Mouse (Mus musculus) heart, embryonic 14.5 days (tissue): Measurements from ENCODE around the gene Pdss2. TPM values are rescaled to one million over a fixed set of nuclear protein-coding genes. Genes with fewer than 3 reads are reported as not detected.
"Not testable (repeated sequence)": the region's sequence is repeated elsewhere in the genome, so short reads cannot be mapped to it uniquely, and the experiment has no call there.

Experiments used
- ATAC-seq: fragments of 200-750 bp; cut with Nextera tagmentation; 2 replicates; pipeline ENCODE4 v1.8.0; 2017; ENCODE audit warnings: low read depth, moderate TSS enrichment; ENCODE audit not compliant: insufficient number of reproducible peaks, insufficient read depth, low FRiP score
- H3K27ac ChIP-seq, 2 experiments: fragments of 200-500 bp in 1 of 2; fragments of 300-500 bp in 1 of 2; sonication (generic) in 1 of 2; replicated peaks in 1 of 2; 2 replicates each; pipeline ENCODE4 v1.5.1; 2012 to 2014; ENCODE audit warnings: low read depth in 2 of 2, low read length in 2 of 2, control low read depth in 1 of 2, mild to moderate bottlenecking in 1 of 2, mixed read lengths in 1 of 2; ENCODE audit not compliant: control insufficient read depth in 1 of 2, insufficient read depth in 1 of 2
- H3K27me3 ChIP-seq: fragments of 300-500 bp; sonication (generic); 2 replicates; pipeline ENCODE4 v1.6.1; 2014; ENCODE audit warnings: mild to moderate bottlenecking, low read length, control low read depth; ENCODE audit not compliant: control insufficient read depth, insufficient read depth
- H3K36me3 ChIP-seq: fragments of 300-500 bp; sonication (generic); 2 replicates; pipeline ENCODE4 v1.6.1; 2014; ENCODE audit warnings: mild to moderate bottlenecking, control low read depth, low read length, mixed read lengths; ENCODE audit not compliant: control insufficient read depth, insufficient read depth
- H3K4me1 ChIP-seq, 2 experiments: fragments of 200-500 bp in 1 of 2; fragments of 300-500 bp in 1 of 2; sonication (generic) in 1 of 2; 2 replicates each; pipeline ENCODE4 v1.6.1; 2012 to 2014; ENCODE audit warnings: low read length in 2 of 2, control low read depth in 1 of 2, mixed read lengths in 1 of 2; ENCODE audit not compliant: control insufficient read depth in 2 of 2, insufficient read depth in 2 of 2
- H3K4me2 ChIP-seq: fragments of 300-500 bp; sonication (generic); 2 replicates; pipeline ENCODE4 v1.6.1; 2014; ENCODE audit warnings: mild to moderate bottlenecking, low read length
- H3K4me3 ChIP-seq, 2 experiments: fragments of 200-500 bp in 1 of 2; fragments of 300-500 bp in 1 of 2; sonication (generic) in 1 of 2; 2 replicates each; pipeline ENCODE4 v1.5.1; 2012 to 2014; ENCODE audit warnings: low read length in 2 of 2, mild to moderate bottlenecking in 2 of 2, control low read depth in 1 of 2, low read depth in 1 of 2, moderate library complexity in 1 of 2; ENCODE audit not compliant: control insufficient read depth in 1 of 2, insufficient read depth in 1 of 2
- H3K9ac ChIP-seq: fragments of 300-500 bp; sonication (generic); 2 replicates; pipeline ENCODE4 v1.6.1; 2014; ENCODE audit warnings: mild to moderate bottlenecking, low read length
- H3K9me3 ChIP-seq: fragments of 300-500 bp; sonication (generic); 2 replicates; pipeline ENCODE4 v1.6.1; 2016; ENCODE audit warnings: low read length, control low read depth; ENCODE audit not compliant: control insufficient read depth
- WGBS: fragments of 180-500 bp; shearing (Covaris S2); extraction: QIAGEN DNeasy Blood & Tissue Kit; methylation state at CpG from one replicate; pipeline ENCODE4 v1.1.7; 2014; 5-methylcytosine and 5-hydroxymethylcytosine counted together
- polyA plus RNA-seq: library from polyadenylated mRNA; unstranded; fragments of >200 nt; fragmentation: Nextera tagmentation; extraction: Ambion mirVana; gene quantifications from 2 replicates; pipeline ENCODE4 v1.2.1, GENCODE M21; 2014

Pdss2 gene
- polyA plus RNA-seq, 1 experiment from 2014 or later: 11.1 TPM

DNA sequence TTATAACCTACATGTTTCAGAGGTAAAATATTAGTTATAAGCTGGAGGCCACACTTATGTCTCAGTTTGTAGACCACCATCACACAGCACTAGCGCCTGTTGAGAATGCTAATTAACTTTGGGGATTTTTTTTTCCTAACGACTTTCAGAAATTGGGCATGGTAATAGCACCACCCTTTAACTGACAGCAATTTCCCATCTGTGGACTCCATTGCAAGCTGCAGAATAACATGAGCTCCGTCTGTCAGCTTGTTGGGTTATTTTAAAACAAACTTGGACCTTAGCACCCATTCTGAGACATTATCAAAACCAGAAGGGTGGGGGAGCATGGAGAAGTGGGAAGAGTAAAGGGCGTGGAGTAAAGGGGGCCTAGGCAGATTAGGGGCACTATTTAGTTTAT lies 174.5 kb downstream of the Pdss2 start:
- no peak overlapping the region for H3K4me2 ChIP-seq
- H3K36me3 ChIP-seq: no peaks in the 10 kb centered on the region
- ATAC-seq: no peak
- H3K4me3 ChIP-seq: no peak overlapping the region
- no peak overlapping the region for H3K9ac ChIP-seq
- no peaks in the 10 kb centered on the region for H3K9me3 ChIP-seq
- no peak overlapping the region for H3K27ac ChIP-seq
- WGBS: 83% methylated on average over 4 of the region's 4 CpGs
- H3K27me3 ChIP-seq: no peaks in the 10 kb centered on the region
- H3K4me1 ChIP-seq: no peaks in the 10 kb centered on the region

DNA sequence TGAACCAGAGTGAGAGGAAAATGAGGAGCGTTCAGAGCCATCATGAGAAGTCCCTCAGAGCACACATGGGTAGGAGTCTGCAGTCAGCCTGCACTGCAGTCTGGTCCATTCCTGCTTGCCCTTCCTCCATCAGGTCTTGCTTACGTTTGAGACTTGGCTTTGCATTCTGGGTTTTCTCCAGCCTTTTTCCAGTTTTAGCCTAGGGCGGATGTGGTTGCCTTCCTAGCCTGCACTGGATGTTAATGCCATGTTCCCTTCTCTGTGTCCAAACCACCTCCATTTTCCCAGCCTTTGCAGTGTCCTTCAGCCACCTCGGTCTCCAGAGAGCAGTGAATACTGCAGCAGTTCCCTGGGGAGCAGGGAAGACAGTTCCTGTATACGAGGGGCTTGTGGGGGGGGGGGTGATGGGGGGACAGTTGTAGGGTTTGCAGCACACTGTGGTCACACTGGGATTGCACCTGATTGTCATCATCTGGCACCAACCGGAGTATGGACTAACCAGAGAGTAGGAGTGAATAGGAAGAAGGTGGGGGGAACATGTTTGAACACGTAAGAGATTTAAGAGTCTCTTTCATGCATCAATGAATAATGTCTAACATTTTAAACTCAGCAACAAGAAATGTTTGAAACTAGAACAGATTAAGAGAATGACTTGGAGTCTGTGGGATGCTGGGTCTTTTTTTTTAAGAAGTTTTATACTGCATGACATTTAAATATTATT lies 178.5 kb downstream of the Pdss2 start:
- no peak for ATAC-seq
- WGBS: 80% methylated on average over 7 of the region's 7 CpGs
- no peak overlapping the region for H3K9ac ChIP-seq

DNA sequence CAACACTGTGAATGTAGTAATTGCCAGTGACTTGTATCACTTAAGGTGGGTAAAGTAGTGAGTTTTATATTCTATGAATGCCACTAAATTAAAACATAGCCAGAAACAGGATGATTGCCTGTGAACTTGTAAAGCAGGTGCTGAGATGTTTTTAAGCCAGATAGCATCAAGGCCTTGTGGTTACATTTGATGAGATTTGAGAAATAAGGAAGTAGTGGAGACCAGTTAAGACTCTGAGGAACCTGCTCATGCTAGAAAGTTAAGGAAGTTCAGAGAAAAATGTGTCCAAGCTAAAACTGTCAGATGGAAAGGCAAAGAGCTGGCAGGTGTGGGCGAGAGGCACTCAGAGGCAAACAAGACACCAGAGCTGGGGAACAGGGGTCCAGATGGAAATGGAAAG lies 184.8 kb downstream of the Pdss2 start:
- Histone ChIP-seq H3K36me3 (0 out of 2 replicates have a peak, but pooled peaks cover 5% of the 10 kb centered on the region), H3K4me2 (no peak overlapping the region), H3K4me1 (peaks cover 5 to 6% of the 10 kb centered on the region in 2 experiments; a peak in 1 of 4 replicates), H3K27ac (no peak overlapping the region), H3K9ac (no peak overlapping the region), H3K4me3 (no peak overlapping the region), H3K27me3 (no peaks in the 10 kb centered on the region), H3K9me3 (no peaks in the 10 kb centered on the region)
- ATAC-seq: no peak
- WGBS: 90% methylated on average over 1 of the region's 1 CpGs

More for the DNA sequence above, 178.5 kb downstream of the Pdss2 start:
- H3K36me3 ChIP-seq: 0 out of 2 replicates have a peak, but pooled peaks cover 5% of the 10 kb centered on the region
- H3K27ac ChIP-seq: no peak overlapping the region
- H3K4me3 ChIP-seq: no peak overlapping the region
- no peaks in the 10 kb centered on the region for H3K9me3 ChIP-seq
- H3K4me1 ChIP-seq: no peaks in the 10 kb centered on the region
- H3K27me3 ChIP-seq: no peaks in the 10 kb centered on the region
- H3K4me2 ChIP-seq: no peak overlapping the region

DNA sequence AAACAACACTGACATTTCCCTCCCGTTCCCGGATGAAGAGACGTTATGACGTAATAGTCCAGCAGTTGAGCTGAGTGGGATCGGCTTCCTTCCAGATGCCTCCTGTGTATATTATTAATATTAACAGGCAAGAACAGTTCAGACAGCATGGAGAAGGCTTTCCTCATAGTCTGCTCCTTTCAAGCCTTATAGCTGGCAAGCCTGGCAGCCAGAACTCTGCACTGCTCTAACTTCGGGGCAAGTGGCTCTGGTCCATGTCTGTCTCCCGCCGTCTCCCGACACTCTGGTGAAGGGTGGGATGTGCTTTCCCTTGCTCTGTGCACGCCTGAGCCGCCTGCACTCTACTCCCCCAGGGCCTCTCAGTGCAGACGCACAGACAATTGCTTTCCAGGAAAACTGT lies 185.6 kb downstream of the Pdss2 start:
- no peaks in the 10 kb centered on the region for H3K9me3 ChIP-seq
- WGBS: 49% methylated on average over 12 of the region's 12 CpGs
- ATAC-seq: peak; percentile 66; the same call in 1 of the 2 replicates
- H3K36me3 ChIP-seq: 0 out of 2 replicates have a peak, but pooled peaks cover 5% of the 10 kb centered on the region
- H3K9ac ChIP-seq: no peak overlapping the region
- H3K27ac ChIP-seq: peak overlapping the region; percentile 15 to 39; a peak in 2 of 4 replicates
- H3K4me3 ChIP-seq: no peak overlapping the region
- H3K4me1 ChIP-seq: peaks cover 5 to 6% of the 10 kb centered on the region in 2 experiments; a peak in 1 of 4 replicates
- H3K27me3 ChIP-seq: no peaks in the 10 kb centered on the region
- H3K4me2 ChIP-seq: 0 out of 2 replicates have a peak overlapping the region, but pooled peaks have one; percentile 13

DNA sequence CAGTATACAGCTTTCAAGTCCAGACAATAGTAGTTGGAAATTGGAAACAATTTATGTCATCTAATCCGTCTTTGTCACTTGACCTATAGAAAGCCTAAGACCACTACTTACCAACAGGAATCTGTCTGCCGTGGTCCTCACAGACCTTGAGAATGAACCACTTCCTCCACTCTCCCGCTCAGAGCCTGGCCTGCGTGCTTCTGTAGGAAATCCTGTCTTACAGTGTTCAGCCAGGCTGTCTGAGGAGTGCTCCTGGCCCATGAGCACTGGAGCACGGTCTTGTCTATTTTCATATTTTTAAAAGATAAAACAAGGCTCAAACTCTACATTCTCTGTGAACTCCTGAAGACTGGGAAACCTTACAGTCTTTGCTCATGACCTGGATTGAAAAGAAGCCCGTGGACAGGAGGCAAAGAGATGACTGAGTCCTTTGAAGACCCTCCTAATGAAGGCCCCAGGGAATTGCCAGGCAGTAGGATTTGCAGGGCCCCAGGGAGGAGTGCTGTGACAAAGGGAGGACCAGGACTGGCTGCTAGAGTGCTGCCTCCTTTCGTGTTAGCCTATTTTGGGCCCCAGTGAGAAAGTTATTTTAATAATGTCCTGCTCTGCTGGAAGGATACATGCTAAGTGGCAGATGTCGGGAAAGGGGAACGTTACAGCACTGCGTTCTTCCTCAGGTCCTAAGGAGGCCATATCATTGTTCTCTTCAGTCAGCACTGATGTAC lies 188.4 kb downstream of the Pdss2 start:
- H3K4me1 ChIP-seq: peaks cover 5 to 6% of the 10 kb centered on the region in 2 experiments; a peak in 1 of 4 replicates
- H3K27me3 ChIP-seq: no peaks in the 10 kb centered on the region
- no peaks in the 10 kb centered on the region for H3K9me3 ChIP-seq
- no peak for ATAC-seq
- peak overlapping the region; percentile 58 to 66; a peak in 3 of 4 replicates for H3K27ac ChIP-seq
- H3K9ac ChIP-seq: no peak overlapping the region
- no peak overlapping the region for H3K4me2 ChIP-seq
- H3K4me3 ChIP-seq: no peak overlapping the region
- 0 out of 2 replicates have a peak, but pooled peaks cover 2% of the 10 kb centered on the region for H3K36me3 ChIP-seq
- WGBS: 44% methylated on average over 10 of the region's 10 CpGs

DNA sequence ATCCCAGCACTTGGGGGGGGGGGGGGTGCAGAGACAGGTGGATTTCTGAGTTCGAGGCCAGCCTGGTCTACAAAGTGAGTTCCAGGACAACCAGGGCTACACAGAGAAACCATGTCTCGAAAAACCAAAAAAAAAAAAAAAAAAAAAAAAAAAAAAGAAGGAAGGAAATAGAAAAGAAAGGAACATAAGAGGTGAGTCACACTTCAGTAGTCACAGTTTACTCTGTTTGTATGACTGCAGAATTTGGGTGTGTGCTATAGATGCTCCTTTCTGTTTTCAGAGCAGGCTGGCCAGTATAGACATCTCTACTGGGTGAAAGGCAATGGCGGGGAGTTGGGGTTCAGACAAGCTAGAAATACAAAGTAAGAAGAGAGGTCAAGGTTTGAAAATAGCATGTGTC lies 189.9 kb downstream of the Pdss2 start:
- not testable (repeated sequence) for H3K9me3 ChIP-seq, ATAC-seq
- whole genome bisulfite sequencing: 98% methylated on average over 2 of the region's 3 CpGs

DNA sequence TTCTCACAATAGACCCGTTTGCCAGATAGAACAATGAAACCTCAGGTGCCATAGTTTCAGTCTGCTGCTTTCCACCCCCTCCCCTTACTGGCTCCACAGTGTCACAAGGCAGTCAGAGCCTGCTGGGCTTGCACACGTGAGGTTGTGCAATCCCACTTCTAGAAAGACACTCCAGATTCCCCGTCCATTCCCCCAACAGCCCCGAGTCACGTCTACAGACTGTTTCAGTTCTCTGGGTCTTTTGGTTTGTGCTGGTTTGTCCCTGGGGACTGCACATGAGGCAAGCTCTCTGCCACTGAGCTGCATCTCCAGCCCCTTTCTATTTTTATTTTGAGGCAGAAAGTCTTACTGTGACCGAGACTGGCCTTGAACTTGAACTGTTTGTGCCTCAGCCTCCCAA lies 196.1 kb downstream of the Pdss2 start:
- H3K4me2 ChIP-seq: no peak overlapping the region
- ATAC-seq: no peak
- 73% methylated on average over 6 of the region's 6 CpGs for WGBS

More for the DNA sequence above, 189.9 kb downstream of the Pdss2 start:
- not testable (repeated sequence) for H3K9ac ChIP-seq, H3K27me3 ChIP-seq, H3K36me3 ChIP-seq, H3K4me1 ChIP-seq, H3K27ac ChIP-seq, H3K4me2 ChIP-seq, H3K4me3 ChIP-seq

More for the DNA sequence above, 196.1 kb downstream of the Pdss2 start:
- H3K4me1 ChIP-seq: peaks cover under 1 to 3% of the 10 kb centered on the region in 2 experiments; a peak in 2 of 4 replicates
- H3K9ac ChIP-seq: no peak overlapping the region
- H3K27me3 ChIP-seq: no peaks in the 10 kb centered on the region
- no peak overlapping the region for H3K27ac ChIP-seq
- H3K9me3 ChIP-seq: no peaks in the 10 kb centered on the region
- no peak overlapping the region for H3K4me3 ChIP-seq
- H3K36me3 ChIP-seq: 0 out of 2 replicates have a peak, but pooled peaks cover 7% of the 10 kb centered on the region
